Comparison of ENCODE assay signal across 8 mouse cellular contexts in genomic region chr15:97907202-97907601, GRCm38 (mm10). TPM values are rescaled to one million over a fixed set of nuclear protein-coding genes. Genes with fewer than 3 reads are reported as not detected.
A peak's percentile ranks its signal among the peaks of the same experiment; 100 is the strongest.
DNase-seq lines count a peak whose midpoint lies in the region; ATAC-seq and TF ChIP-seq lines count a peak whose summit lies in the region.

No protein-coding gene starts in this region.

- H3K36me3 ChIP-seq in heart, embryonic 13.5 days: no peaks in the 10 kb centered on the region
- no peaks in the 10 kb centered on the region for H3K36me3 ChIP-seq in G1E (replicated peaks)

- DNase-seq in heart, postnatal 14 days: no peak
- DNase-seq in G1E (ENCODE audit: low spot score): no peak
- peak; percentile 50 for DNase-seq in induced T-regulatory cell, adult 2 months (ENCODE audit: low read depth)
- peak; percentile 54 for DNase-seq in lung, postnatal 36 days
- no peak for DNase-seq in cerebellum, postnatal 4 days (ENCODE audit: low spot score in 2 of 2)
- no peak for DNase-seq in layer of hippocampus, postnatal 36 days
- no peak for DNase-seq in testis, postnatal 14 days (ENCODE audit: low spot score)

- peaks cover 37% of the 10 kb centered on the region for H3K4me1 ChIP-seq in heart, embryonic 13.5 days
- H3K4me1 ChIP-seq in G1E (ENCODE audit: insufficient read depth, low read depth, low read length): peaks cover 18% of the 10 kb centered on the region

- peak overlapping the region; percentile 78; the same call in 1 of the 2 replicates for H3K9ac ChIP-seq in heart, embryonic 13.5 days

- no peak overlapping the region for H3K27ac ChIP-seq in heart, embryonic 13.5 days (replicated peaks)

- H3K27me3 ChIP-seq in heart, embryonic 13.5 days (replicated peaks): peaks cover 87% of the 10 kb centered on the region
- peaks cover 54% of the 10 kb centered on the region for H3K27me3 ChIP-seq in G1E (ENCODE audit: insufficient read depth, low read length)

- no peak for ATAC-seq in heart, embryonic 13.5 days (ENCODE audit: extremely low read depth, insufficient number of reproducible peaks, low FRiP score, low TSS enrichment)
- ATAC-seq in G1E (ENCODE audit: extremely low read depth, insufficient number of reproducible peaks, low FRiP score, poor library complexity, severe bottlenecking): peak; percentile 64

- H3K9me3 ChIP-seq in heart, embryonic 13.5 days: no peaks in the 10 kb centered on the region
- no peaks in the 10 kb centered on the region for H3K9me3 ChIP-seq in G1E (replicated peaks)

- intact Hi-C loops in heart, postnatal 14 days (cut with DNase I): loop anchor here (5.0 kb wide), 1 partner anchor 45 kb away; no protein-coding TSS in a partner anchor

- peak overlapping the region; percentile 98 for H3K4me2 ChIP-seq in heart, embryonic 13.5 days

- peak overlapping the region; percentile 62 for H3K4me3 ChIP-seq in heart, embryonic 13.5 days
- no peak overlapping the region for H3K4me3 ChIP-seq in G1E (ENCODE audit: low read depth, low read length)

- WGBS in heart, embryonic 13.5 days: 36% methylated on average over 5 of the region's 5 CpGs

- no peak for TF ChIP-seq CTCF in G1E (IDR thresholded peaks at IDR 0.05; ENCODE audit: low read depth, low read length)

RNA-seq across cellular contexts. Expression of gene Vdr, which starts 3.2 kb away (rescaled TPM):
- polyA plus RNA-seq in heart, embryonic 13.5 days (2015; fragmentation: Nextera tagmentation; extraction: Ambion mirVana): 1.1 TPM in 2 replicates
- 1 to 10 TPM; 1.3 to 1.9 TPM for total RNA-seq in heart, postnatal 14 days (2021)
- total RNA-seq in G1E (2014; fragmentation: Nextera tagmentation) (0.45 and 1.1 TPM in 2 replicates), G1E (2017) (0.23 and 0.33 TPM in 2 replicates)
- polyA plus RNA-seq in G1E (2012): 0.09 and 0.11 TPM in 2 replicates
- total RNA-seq in layer of hippocampus, postnatal 36 days (2021): under 1 TPM; 0.30 to 0.37 TPM

RNA-seq across cellular contexts. Expression of gene Tmem106c, which starts 56.8 kb away (rescaled TPM):
- 29.6 and 36.5 TPM in 2 replicates for polyA plus RNA-seq in heart, embryonic 13.5 days (2015; fragmentation: Nextera tagmentation; extraction: Ambion mirVana)
- total RNA-seq in heart, postnatal 14 days (2021): 10 to 100 TPM; 12.4 to 12.7 TPM
- total RNA-seq in G1E (2014; fragmentation: Nextera tagmentation) (52.1 and 54.3 TPM in 2 replicates), G1E (2017) (18.6 and 18.7 TPM in 2 replicates)
- 12.5 and 19.2 TPM in 2 replicates for polyA plus RNA-seq in G1E (2012)
- total RNA-seq in layer of hippocampus, postnatal 36 days (2021): 10 to 100 TPM; 29.1 to 30.4 TPM

Comparison
In these comparisons a context has a peak if more than half of its experiments do, and no peak if none do; other contexts are left out.
1. DNase-seq: peak in induced T-regulatory cell, adult 2 months (single experiment) and lung, postnatal 36 days (single experiment); none in heart, postnatal 14 days (0 of 2), G1E (single experiment), cerebellum, postnatal 4 days (0 of 2), layer of hippocampus, postnatal 36 days (0 of 2) and testis, postnatal 14 days (single experiment).